In the genomic region with DNA sequence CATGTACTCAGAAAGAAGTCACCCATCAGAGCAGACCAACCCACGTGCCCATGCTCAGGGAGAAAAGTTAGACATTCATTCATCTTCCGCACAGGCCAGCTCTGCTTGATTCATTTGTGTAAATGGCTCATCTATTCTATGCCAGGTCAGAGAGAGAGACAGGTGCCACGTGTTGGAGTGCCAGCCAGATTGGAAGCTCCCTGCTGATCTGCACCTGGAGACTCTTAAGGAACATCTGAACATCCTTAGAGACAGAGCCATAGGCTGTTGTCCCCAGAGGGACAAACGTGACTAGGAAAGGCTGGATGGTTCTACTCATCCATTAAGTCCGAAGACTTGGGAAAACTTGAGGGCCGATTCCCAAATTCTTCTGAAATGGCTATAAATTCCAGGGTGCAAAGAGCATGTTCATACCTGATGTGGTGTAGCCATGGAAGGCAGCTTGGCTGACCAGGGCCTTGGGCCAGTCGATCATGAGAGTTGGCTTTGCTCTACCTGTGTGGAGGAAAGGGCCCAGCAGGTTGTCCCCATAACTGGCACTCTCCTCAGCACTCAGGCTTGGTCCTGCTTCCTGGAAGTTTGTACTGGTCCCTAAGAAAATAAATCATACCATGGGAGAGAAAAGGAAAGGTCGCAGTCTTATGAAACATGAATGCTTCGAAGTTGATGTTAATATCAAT, we compare ENCODE assay signal across 21 mouse cellular contexts. TPM values are rescaled to one million over a fixed set of nuclear protein-coding genes. Genes with fewer than 3 reads are reported as not detected.
DNase-seq lines count a peak whose midpoint lies in the region; ATAC-seq and TF ChIP-seq lines count a peak whose summit lies in the region.
"Had no signal": no experiment of that assay in that cellular context is flagged by ENCODE, and none has a peak within 500 bp of the region (broad histone marks: within the 10 kb centered on the region; RNA-seq: fewer than 3 reads in every experiment).

No protein-coding gene starts in this region.

- H3K4me1 ChIP-seq in heart, embryonic 10.5 days, result peaks cover 5% of the 10 kb centered on the region; the same call in 1 of the 2 replicates
- H3K4me1 ChIP-seq in cerebellum, adult 2 months (ENCODE audit: control insufficient read depth, insufficient read depth, low read length), result peaks cover 9% of the 10 kb centered on the region
- H3K4me1 ChIP-seq in midbrain, embryonic 14.5 days (ENCODE audit: control insufficient read depth, insufficient read depth, low read length), result no peaks in the 10 kb centered on the region
- no peaks in the 10 kb centered on the region for H3K4me1 ChIP-seq in kidney, adult 2 months (ENCODE audit: control insufficient read depth, insufficient read depth, low read length)
- H3K4me1 ChIP-seq in midbrain, embryonic 11.5 days (ENCODE audit: control insufficient read depth, insufficient read depth, low read length), result no peaks in the 10 kb centered on the region
- H3K4me1 ChIP-seq: embryonic facial prominence, embryonic 13.5 days; forebrain, embryonic 13.5 days; heart, embryonic 15.5 days; hindbrain, embryonic 13.5 days; kidney, embryonic 15.5 days had no signal

- H3K9ac ChIP-seq in midbrain, embryonic 14.5 days (replicated peaks; ENCODE audit: low read length), result no peak overlapping the region
- no peak overlapping the region for H3K9ac ChIP-seq in midbrain, embryonic 11.5 days (ENCODE audit: low read length)
- H3K9ac ChIP-seq: embryonic facial prominence, embryonic 13.5 days; forebrain, embryonic 13.5 days; heart, embryonic 15.5 days; hindbrain, embryonic 13.5 days; kidney, embryonic 15.5 days had no signal

- DNase-seq in heart, adult 11 months, result peak; percentile 79
- no peak for DNase-seq in heart, embryonic 10.5 days (ENCODE audit: low spot score)
- DNase-seq in cerebellum, adult 2 months, result peak; percentile 59 to 76
- DNase-seq in cerebellum, postnatal 10 days, result peak; percentile 65 to 69
- no peak for DNase-seq in midbrain, embryonic 14.5 days
- DNase-seq in kidney, adult 2 months, result no peak
- no peak for DNase-seq in midbrain, embryonic 11.5 days (ENCODE audit: low spot score, missing footprints)
- DNase-seq: adrenal gland, adult 8-10 months; adrenal gland, postnatal 36 days; gastrocnemius, postnatal 36 days; heart, adult 18-20 months; heart, postnatal 14 days; kidney, adult 18-20 months had no signal

- no peaks in the 10 kb centered on the region for H3K9me3 ChIP-seq in heart, embryonic 10.5 days
- no peaks in the 10 kb centered on the region for H3K9me3 ChIP-seq in midbrain, embryonic 14.5 days (ENCODE audit: control insufficient read depth, low read length)
- H3K9me3 ChIP-seq in midbrain, embryonic 11.5 days (ENCODE audit: control insufficient read depth, low read length), result no peaks in the 10 kb centered on the region
- H3K9me3 ChIP-seq: embryonic facial prominence, embryonic 13.5 days; forebrain, embryonic 13.5 days; heart, embryonic 15.5 days; hindbrain, embryonic 13.5 days; kidney, embryonic 15.5 days had no signal

- H3K27ac ChIP-seq in heart, embryonic 10.5 days, result no peak overlapping the region
- H3K27ac ChIP-seq in cerebellum, adult 2 months (ENCODE audit: insufficient read depth, low read length), result no peak overlapping the region
- no peak overlapping the region for H3K27ac ChIP-seq in midbrain, embryonic 14.5 days (replicated peaks; ENCODE audit: low read depth, low read length)
- H3K27ac ChIP-seq in kidney, adult 2 months (ENCODE audit: insufficient read depth, low read depth, low read length), result no peak overlapping the region
- H3K27ac ChIP-seq in midbrain, embryonic 11.5 days (ENCODE audit: low read depth, low read length), result no peak overlapping the region
- H3K27ac ChIP-seq: embryonic facial prominence, embryonic 13.5 days; forebrain, embryonic 13.5 days; heart, embryonic 15.5 days; hindbrain, embryonic 13.5 days; hindbrain, postnatal 0 days; kidney, embryonic 15.5 days had no signal

- H3K4me2 ChIP-seq in midbrain, embryonic 14.5 days (ENCODE audit: low read length), result no peak overlapping the region
- H3K4me2 ChIP-seq in midbrain, embryonic 11.5 days, result no peak overlapping the region
- H3K4me2 ChIP-seq: embryonic facial prominence, embryonic 13.5 days; forebrain, embryonic 13.5 days; heart, embryonic 11.5 days; heart, embryonic 15.5 days; hindbrain, embryonic 13.5 days; kidney, embryonic 15.5 days had no signal

- TF ChIP-seq CTCF in cerebellum, adult 2 months (IDR thresholded peaks at IDR 0.05; ENCODE audit: borderline replicate concordance, insufficient read depth, low read depth, low read length), result no peak
- no peak for TF ChIP-seq CTCF in kidney, adult 2 months (conservative IDR thresholded peaks at IDR 0.05; ENCODE audit: insufficient read depth, insufficient read length, low read depth, low read length)

- no peaks in the 10 kb centered on the region for H3K36me3 ChIP-seq in heart, embryonic 10.5 days
- no peaks in the 10 kb centered on the region for H3K36me3 ChIP-seq in midbrain, embryonic 14.5 days (ENCODE audit: control insufficient read depth, insufficient read depth, low read length)
- no peaks in the 10 kb centered on the region for H3K36me3 ChIP-seq in kidney, adult 2 months (ENCODE audit: control insufficient read depth, insufficient read depth, low read length)
- H3K36me3 ChIP-seq in midbrain, embryonic 11.5 days (ENCODE audit: control insufficient read depth, insufficient read depth, low read length), result no peaks in the 10 kb centered on the region
- H3K36me3 ChIP-seq: embryonic facial prominence, embryonic 13.5 days; heart, embryonic 15.5 days; hindbrain, embryonic 13.5 days; kidney, embryonic 15.5 days had no signal

- ATAC-seq in midbrain, embryonic 14.5 days (ENCODE audit: low FRiP score, low TSS enrichment), result no peak
- ATAC-seq in midbrain, embryonic 11.5 days (ENCODE audit: low FRiP score), result no peak
- ATAC-seq: forebrain, embryonic 13.5 days; hindbrain, postnatal 0 days; Patski had no signal

- 84% methylated on average over 9 of the region's 9 CpGs for WGBS in heart, embryonic 10.5 days
- WGBS in cerebellum, adult 2 months, result 26% methylated on average over 9 of the region's 9 CpGs
- WGBS in midbrain, embryonic 14.5 days, result 82% methylated on average over 9 of the region's 9 CpGs
- WGBS in kidney, adult 2 months, result 80% methylated on average over 9 of the region's 9 CpGs
- 88% methylated on average over 9 of the region's 9 CpGs for WGBS in midbrain, embryonic 11.5 days

- no peaks in the 10 kb centered on the region for H3K27me3 ChIP-seq in heart, embryonic 10.5 days (ENCODE audit: insufficient read depth, poor library complexity, severe bottlenecking)
- no peaks in the 10 kb centered on the region for H3K27me3 ChIP-seq in cerebellum, adult 2 months (ENCODE audit: control insufficient read depth, insufficient read depth, low read length)
- H3K27me3 ChIP-seq in midbrain, embryonic 14.5 days (ENCODE audit: control insufficient read depth, insufficient read depth, low read length), result no peaks in the 10 kb centered on the region
- no peaks in the 10 kb centered on the region for H3K27me3 ChIP-seq in kidney, adult 2 months (replicated peaks; ENCODE audit: control insufficient read depth, insufficient read depth, low read length)
- H3K27me3 ChIP-seq in midbrain, embryonic 11.5 days (ENCODE audit: control insufficient read depth, insufficient read depth, low read length), result no peaks in the 10 kb centered on the region
- H3K27me3 ChIP-seq: embryonic facial prominence, embryonic 13.5 days; forebrain, embryonic 13.5 days; heart, embryonic 15.5 days; hindbrain, embryonic 13.5 days; kidney, embryonic 15.5 days had no signal

- H3K4me3 ChIP-seq in heart, embryonic 10.5 days, result no peak overlapping the region
- H3K4me3 ChIP-seq in cerebellum, adult 2 months (replicated peaks; ENCODE audit: insufficient read depth, low read depth, low read length), result no peak overlapping the region
- no peak overlapping the region for H3K4me3 ChIP-seq in midbrain, embryonic 14.5 days (replicated peaks; ENCODE audit: low read depth, low read length)
- H3K4me3 ChIP-seq in kidney, adult 2 months (ENCODE audit: insufficient read depth, low read depth, low read length), result no peak overlapping the region
- no peak overlapping the region for H3K4me3 ChIP-seq in midbrain, embryonic 11.5 days (ENCODE audit: low read depth, low read length)
- H3K4me3 ChIP-seq: embryonic facial prominence, embryonic 13.5 days; forebrain, embryonic 13.5 days; heart, embryonic 15.5 days; hindbrain, embryonic 13.5 days; kidney, embryonic 15.5 days had no signal

- no peak for TF ChIP-seq POLR2A in cerebellum, adult 2 months (IDR thresholded peaks at IDR 0.05; ENCODE audit: borderline replicate concordance, insufficient read depth, low read length)
- no peak for TF ChIP-seq POLR2A in kidney, adult 2 months (IDR thresholded peaks at IDR 0.05; ENCODE audit: low read depth, low read length)

RNA-seq across cellular contexts. Expression of gene Pkd1l1, which starts 36.5 kb away (rescaled TPM):
- polyA plus RNA-seq in heart, embryonic 10.5 days (2016; fragmentation: Nextera tagmentation; extraction: Ambion mirVana), result 0.04 TPM in 2 replicates
- 0.13 and 0.29 TPM in 2 replicates for polyA plus RNA-seq in cerebellum, adult 2 months (2012; rRNA removed)
- polyA plus RNA-seq in midbrain, embryonic 14.5 days (2014; fragmentation: Nextera tagmentation; extraction: Ambion mirVana), result 0.09 and 0.45 TPM in 2 replicates
- 0.29 and 0.39 TPM in 2 replicates for polyA plus RNA-seq in kidney, adult 2 months (2012; rRNA removed)
- not detected in 2 replicates for polyA plus RNA-seq in midbrain, embryonic 11.5 days (2014; fragmentation: Nextera tagmentation; extraction: Ambion mirVana)
- polyA plus RNA-seq: heart, embryonic 11.5 days; heart, embryonic 15.5 days had no signal

Comparison
In these comparisons a context has a peak if more than half of its experiments do, and no peak if none do; other contexts are left out.
1. DNase-seq: peak in heart, adult 11 months (single experiment), cerebellum, adult 2 months (2 of 2) and cerebellum, postnatal 10 days (2 of 2); none in heart, embryonic 10.5 days (single experiment), midbrain, embryonic 14.5 days (single experiment), kidney, adult 2 months (single experiment) and midbrain, embryonic 11.5 days (single experiment).